Mouse (Mus musculus): ENCODE measurements around the gene Hoxb6.

Hoxb6 gene

DNA sequence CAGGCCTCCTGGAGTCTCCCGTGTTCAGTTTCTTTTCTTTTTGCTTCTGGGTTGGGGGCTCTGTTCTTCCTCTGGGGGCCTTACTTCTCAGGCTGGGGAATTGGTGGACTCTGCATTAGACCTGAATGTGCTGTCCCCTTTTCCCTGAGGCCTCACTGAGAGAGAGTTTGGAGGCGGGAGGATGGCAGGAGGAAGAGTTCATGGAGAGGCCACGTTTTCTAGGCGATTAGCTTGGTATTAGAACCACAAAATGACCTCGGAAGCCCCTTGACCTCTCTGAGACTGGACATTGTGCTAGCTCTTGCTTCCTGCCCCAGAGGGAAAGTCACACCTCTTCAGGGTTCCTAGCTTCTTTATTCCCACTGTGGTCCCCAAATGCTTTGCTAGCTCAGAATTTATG is 31.8 kb downstream of the Hoxb6 start:
- ChIA-PET POLR2A (interaction anchor here in 1 of 4 experiments (0.7 to 1.3 kb wide), 3 partner anchors 10 to 320 kb away, joined by 3 to 4 read pairs (median 3); no protein-coding TSS in a partner anchor), CTCF (interaction anchor here in 3 of 4 experiments (0.5 to 2.0 kb wide), 6 partner anchors 9 to 862 kb away, joined by 3 to 9 read pairs (median 4); no protein-coding TSS in a partner anchor)

DNA sequence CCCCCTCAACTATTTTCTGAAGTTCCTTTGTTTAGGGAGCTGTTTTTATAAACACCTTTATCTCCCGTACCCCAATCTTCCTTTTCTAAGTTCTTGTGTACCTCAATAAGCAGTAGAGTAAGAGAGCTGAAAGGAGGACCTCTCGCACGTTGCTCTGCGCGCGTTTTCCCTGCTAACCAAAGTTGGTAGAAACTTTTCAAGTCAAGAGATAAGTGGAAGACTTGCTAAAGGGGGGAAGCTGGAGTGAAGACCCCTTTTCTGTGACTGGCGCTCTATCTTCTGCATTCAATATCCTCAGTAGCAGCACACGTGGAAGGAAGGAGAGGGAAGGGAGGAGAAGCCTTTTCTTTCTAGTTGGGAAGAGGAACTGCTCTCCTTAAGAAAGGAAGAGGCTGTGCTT is 32.7 kb downstream of the Hoxb6 start:
- ChIA-PET POLR2A (interaction anchor here in 1 of 4 experiments (0.6 to 0.9 kb wide), 3 partner anchors 9 to 111 kb away, joined by 4 to 7 read pairs (median 5); partner anchors contain the start of gene Hoxb5), CTCF (interaction anchor here (0.6 to 2.0 kb wide), 8 partner anchors 10 to 114 kb away, joined by 3 to 7 read pairs (median 5); no protein-coding TSS in a partner anchor)

DNA sequence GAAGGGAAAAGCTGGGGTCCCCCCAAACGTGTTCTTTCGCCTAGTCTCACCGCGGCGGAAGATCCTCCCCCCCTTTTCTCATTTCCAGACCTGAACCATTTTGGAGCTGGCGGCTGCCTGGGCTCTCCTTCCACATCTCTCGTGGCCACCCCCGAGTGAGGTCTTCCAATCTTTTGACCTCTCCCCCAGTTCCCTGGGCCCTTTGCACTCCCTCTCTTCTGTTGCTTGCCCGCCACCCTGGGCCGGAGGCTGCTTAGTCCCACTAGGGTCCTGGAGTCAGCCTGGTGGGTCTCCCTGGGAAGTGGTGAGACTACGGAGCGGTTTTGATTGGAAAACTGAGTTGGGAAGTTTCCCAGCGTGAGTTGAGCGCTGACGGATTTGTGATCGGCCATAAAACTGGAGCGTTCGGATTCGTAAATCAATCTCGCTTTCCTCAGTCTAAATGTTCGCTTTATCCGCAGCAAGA is 33.5 kb downstream of the Hoxb6 start:
- ChIA-PET POLR2A (interaction anchor here in 2 of 4 experiments (0.5 to 1.9 kb wide), 3 partner anchors 11 to 24 kb away, joined by 4 to 6 read pairs (median 5); partner anchors contain the start of gene Hoxb2 (in 1 of the 2)), CTCF (interaction anchor here in 2 of 4 experiments (0.6 to 2.0 kb wide), 2 partner anchors 31 to 47 kb away, joined by 5 to 7 read pairs; no protein-coding TSS in a partner anchor)

DNA sequence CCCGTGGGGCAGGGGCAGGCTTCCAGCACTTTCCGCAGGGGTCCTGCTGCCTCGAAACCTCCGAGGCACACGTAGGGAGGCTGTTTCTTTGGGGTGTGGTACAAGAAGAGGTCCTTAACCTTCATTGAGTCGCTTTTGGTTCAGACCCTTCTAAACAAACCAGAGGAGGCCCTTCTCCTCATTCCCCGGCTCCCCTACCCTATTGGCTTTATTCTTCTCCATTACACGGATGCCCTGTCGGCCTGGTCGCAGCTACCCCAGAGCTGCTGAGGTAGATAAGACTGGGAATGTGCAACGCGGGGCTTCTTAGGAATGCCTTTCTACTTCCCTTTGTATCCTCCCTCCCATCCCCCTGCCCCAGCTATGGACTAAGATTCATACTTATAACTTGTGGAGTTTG is 34.4 kb downstream of the Hoxb6 start:
- POLR2A ChIA-PET: interaction anchor here in 2 of 4 experiments (0.7 to 1.9 kb wide), 5 partner anchors 10 to 47 kb away, joined by 3 to 5 read pairs (median 3); no protein-coding TSS in a partner anchor
- CTCF ChIA-PET: interaction anchor here in 3 of 4 experiments (0.5 to 1.4 kb wide), 7 partner anchors 18 to 64 kb away, joined by 3 to 6 read pairs (median 3); partner anchors contain the start of gene Hoxb5 (in 1 of the 3)

DNA sequence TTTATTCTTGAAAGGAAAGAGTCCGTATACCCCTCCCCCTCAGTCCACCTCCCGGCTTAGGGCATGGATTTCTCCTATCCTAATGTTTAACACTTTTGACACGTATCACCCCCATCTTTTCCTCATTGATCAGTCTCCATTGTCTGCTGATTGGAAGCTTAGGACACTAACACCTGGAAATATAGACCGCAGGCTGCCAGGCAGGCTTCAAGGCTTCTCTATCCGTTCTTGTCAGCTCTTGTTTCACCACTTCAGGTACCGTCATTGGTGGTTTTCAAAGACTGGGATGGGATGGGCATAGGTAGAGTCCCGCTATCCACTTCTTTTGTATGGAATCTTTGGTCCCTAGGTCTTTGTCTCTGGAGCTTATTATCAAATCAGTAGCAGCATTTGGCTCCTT is 34.8 kb downstream of the Hoxb6 start:
- POLR2A ChIA-PET: interaction anchor here in 2 of 4 experiments (0.7 to 1.9 kb wide), 5 partner anchors 11 to 47 kb away, joined by 3 to 5 read pairs (median 3); no protein-coding TSS in a partner anchor
- CTCF ChIA-PET: interaction anchor here in 3 of 4 experiments (0.5 to 1.4 kb wide), 5 partner anchors 17 to 65 kb away, joined by 3 to 4 read pairs (median 3); no protein-coding TSS in a partner anchor

DNA sequence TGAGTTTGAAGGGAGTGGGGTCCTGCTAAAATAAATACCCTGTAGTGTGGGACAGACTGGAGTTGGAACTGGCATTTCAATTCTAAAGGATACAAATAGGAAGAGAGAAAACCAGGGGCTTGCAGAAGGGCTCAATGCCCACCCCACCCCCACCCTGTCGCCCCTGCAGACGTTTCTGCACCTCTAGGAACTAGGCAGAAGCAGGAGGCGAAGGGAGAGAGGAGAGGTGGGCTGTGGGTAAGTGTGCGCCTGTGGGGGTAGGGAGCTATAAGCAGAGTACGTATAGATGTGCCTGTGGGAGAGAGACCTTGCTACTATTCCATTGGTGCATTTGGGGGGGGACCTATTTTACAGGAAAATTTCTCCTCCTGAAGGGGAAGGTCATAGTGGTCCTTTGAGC is 35.5 kb downstream of the Hoxb6 start:
- ChIA-PET POLR2A (no interaction called here), CTCF (interaction anchor here in 1 of 4 experiments (1.4 kb wide), 1 partner anchor 25 kb away, joined by 3 read pairs; no protein-coding TSS in a partner anchor)

DNA sequence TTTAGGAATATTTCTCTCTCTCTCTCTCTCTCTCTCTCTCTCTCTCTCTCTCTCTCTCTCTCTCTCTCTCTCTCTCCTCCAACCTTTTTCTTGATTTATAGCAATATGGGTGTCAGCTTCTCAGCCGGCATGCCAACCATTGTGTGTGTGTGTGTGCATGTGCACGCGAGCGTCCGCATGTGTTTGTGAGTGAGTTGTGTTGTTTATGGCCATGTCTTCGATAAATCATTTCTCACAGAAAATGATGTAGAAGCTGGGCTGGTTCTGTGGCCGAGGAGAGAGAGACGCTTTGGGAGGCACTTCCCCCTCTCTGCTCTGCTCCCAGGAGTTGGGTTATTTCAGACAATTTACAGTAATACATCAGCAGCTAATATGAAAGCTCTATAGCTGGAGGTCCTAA is 36.3 kb downstream of the Hoxb6 start:
- CTCF ChIA-PET: interaction anchor here in 1 of 4 experiments (1.1 kb wide), 1 partner anchor 50 kb away, joined by 3 read pairs; no protein-coding TSS in a partner anchor
- POLR2A ChIA-PET: interaction anchor here in 2 of 4 experiments (0.7 to 0.8 kb wide), 2 partner anchors 13 to 25 kb away, joined by 3 read pairs; no protein-coding TSS in a partner anchor

DNA sequence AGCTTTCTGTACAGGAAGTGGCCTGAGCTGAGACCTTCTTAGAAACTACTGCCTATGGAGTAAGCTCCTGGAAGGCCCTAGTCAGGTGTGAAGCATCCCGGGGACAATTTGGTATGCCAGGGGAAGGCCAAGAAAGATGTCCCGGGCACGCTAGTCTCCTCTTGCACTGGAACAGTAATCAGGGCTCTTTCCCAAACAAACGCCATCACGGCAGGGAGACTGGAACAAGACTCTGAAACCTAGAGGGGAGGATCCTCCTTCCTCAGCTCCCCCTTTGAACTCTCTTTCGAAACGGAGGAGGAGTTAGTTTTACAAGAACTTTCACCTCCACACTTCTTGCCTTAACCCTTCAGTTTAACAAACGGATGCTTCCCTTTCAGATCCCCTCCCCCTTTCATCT is 39.8 kb downstream of the Hoxb6 start:
- CTCF ChIA-PET: interaction anchor here in 2 of 4 experiments (0.6 to 1.1 kb wide), 6 partner anchors 10 to 260 kb away, joined by 3 to 4 read pairs (median 3); partner anchors contain the start of gene Hoxb2 (in 1 of the 2)
- POLR2A ChIA-PET: interaction anchor here in 2 of 4 experiments (0.8 to 2.5 kb wide), 6 partner anchors 9 to 18 kb away, joined by 3 to 12 read pairs (median 4); partner anchors contain the start of gene Hoxb4 (in 1 of the 2)

DNA sequence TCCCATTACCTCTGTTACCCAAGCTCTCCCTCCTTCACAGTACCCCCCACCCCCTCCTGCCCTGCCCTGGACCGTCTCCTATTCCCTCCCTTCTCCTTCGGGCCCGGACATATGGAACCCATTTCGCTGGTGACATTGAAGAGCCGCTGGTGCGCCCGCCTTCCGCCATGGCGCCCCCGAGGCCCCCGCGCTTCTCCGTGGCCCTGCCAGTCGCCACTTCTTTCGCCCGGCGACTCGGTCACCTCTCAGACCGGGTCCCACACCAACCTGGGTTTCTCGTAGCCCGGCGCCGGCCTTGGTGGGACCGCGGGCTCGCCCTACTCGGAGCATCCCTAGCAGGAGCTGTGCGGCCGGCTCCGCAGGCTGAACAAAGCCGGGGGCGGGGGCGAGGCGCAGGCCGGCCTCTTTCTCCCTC is 40.3 kb downstream of the Hoxb6 start:
- ChIA-PET CTCF (interaction anchor here in 3 of 4 experiments (0.7 to 1.6 kb wide), 7 partner anchors 9 to 259 kb away, joined by 3 to 6 read pairs (median 3); partner anchors contain the start of gene Hoxb5 (in 1 of the 3)), POLR2A (interaction anchor here in 2 of 4 experiments (0.8 to 2.5 kb wide), 6 partner anchors 8 to 28 kb away, joined by 3 to 12 read pairs (median 3); partner anchors contain the start of gene Hoxb4 (in 1 of the 2))

DNA sequence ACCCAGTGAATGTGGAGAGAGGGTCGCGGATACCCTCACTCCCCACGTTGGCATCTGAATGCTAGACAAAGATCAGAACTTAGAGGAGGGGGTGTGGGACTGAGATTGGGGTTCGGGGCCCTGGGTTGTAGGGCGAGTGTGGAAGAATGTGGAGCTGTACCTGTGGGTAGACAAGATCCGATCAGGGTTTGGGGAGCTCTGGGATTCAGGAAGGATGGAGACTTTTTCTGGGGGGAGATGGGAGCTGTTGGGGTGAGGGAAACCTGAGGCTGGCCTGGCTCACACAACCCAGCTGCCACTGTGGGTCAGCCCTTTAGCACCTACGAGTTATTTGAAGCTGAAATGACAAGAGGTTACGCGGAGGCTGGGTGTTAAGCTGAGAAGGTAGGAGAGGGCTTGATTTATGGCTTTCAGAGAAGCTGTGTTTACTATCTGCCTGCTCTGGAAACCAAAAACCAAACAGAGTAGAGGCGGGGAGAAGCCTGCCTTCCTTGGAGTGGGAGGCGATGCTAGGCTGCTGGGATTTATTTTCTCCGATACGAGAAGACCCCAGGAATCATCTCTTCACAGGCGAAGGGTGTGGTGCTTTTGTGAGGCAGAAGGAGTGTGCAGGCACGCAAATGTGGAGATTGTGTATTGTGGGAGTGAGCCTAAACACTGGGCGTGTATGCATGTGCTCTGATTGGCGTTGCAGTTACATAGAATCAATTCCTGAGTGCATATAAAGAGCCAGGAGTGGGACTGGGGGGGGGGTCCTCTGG is 41.1 kb downstream of the Hoxb6 start:
- ChIA-PET POLR2A (interaction anchor here in 3 of 4 experiments (0.6 to 2.5 kb wide), 8 partner anchors 8 to 1156 kb away, joined by 3 to 12 read pairs (median 3); no protein-coding TSS in a partner anchor), CTCF (interaction anchor here in 2 of 4 experiments (0.9 to 1.6 kb wide), 7 partner anchors 8 to 74 kb away, joined by 3 to 6 read pairs (median 3); partner anchors contain the start of gene Hoxb5 (in 1 of the 2))

DNA sequence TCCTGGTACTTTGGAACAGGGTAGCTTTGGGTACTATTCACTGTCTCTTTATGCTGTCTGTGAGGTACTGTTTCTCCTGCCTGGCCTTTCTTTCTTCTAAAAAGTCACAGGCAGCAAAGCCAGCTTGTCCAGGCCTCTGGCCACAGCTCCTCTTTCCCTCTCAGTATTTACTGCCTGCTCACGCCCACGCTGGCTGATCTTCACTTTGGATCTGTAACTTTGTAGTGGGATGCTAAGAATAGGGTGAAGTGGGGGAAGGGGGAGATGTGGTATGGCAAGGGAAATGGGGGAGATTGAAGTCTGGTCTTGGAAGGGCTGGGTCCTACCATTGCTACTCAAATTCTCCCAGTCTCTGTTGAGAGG is 41.7 kb downstream of the Hoxb6 start:
- CTCF ChIA-PET: interaction anchor here in 3 of 4 experiments (0.5 to 1.6 kb wide), 6 partner anchors 10 to 100 kb away, joined by 3 to 6 read pairs (median 3); partner anchors contain the start of gene Hoxb5 (in 1 of the 3)
- POLR2A ChIA-PET: interaction anchor here in 2 of 4 experiments (0.6 to 1.7 kb wide), 5 partner anchors 8 to 1156 kb away, joined by 3 to 7 read pairs (median 3); no protein-coding TSS in a partner anchor

DNA sequence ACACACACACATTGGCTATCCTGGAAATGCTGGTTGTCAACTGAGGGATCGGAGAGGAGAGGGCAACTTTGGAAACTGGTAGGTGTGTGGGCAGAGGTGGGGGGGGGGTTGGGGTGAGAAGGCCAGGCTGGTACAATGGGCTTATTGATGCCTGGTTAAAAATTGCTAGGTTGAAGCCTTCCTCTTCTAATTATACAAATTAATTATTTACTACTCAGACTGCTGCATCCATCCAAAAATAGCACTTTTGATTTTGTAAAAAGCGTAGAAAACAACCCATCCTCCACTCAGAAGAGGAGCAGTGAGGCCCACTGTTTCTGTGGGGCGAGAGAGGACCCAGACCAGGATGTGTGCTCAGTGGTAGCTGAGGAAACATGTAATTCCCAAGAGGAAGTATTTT is 42.7 kb downstream of the Hoxb6 start:
- CTCF ChIA-PET: interaction anchor here in 1 of 4 experiments (0.7 kb wide), 1 partner anchor 9 kb away, joined by 3 read pairs; no protein-coding TSS in a partner anchor

DNA sequence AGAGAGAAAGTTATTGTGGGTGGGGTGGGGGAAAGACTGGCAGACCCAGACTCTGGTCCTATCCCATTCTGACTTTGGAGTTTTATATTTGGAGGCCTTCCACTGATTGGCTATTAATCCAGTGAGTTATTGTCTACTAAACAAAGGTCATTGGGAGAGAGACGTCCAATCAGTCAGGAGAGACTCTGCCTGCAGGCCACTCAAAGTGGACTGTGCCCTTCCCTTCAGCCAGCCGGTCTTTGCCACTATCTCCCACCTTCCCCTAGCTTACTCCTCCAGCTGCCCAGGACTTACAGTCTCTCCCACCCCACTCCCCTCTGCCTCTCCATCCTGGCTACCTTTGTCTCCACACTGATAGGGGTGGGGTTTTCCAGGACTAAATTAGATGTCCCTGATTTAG is 44.3 kb downstream of the Hoxb6 start:
- CTCF ChIA-PET: interaction anchor here in 1 of 4 experiments (1.0 to 1.3 kb wide), 2 partner anchors 52 to 58 kb away, joined by 3 read pairs; no protein-coding TSS in a partner anchor
- POLR2A ChIA-PET: interaction anchor here in 1 of 4 experiments (1.7 to 2.2 kb wide), 2 partner anchors 11 to 34 kb away, joined by 4 to 8 read pairs; partner anchors contain the start of gene Hoxb5

More for the DNA sequence above, 42.7 kb downstream of the Hoxb6 start:
- POLR2A ChIA-PET: interaction anchor here in 1 of 4 experiments (0.5 kb wide), 1 partner anchor 144 kb away, joined by 3 read pairs; no protein-coding TSS in a partner anchor

DNA sequence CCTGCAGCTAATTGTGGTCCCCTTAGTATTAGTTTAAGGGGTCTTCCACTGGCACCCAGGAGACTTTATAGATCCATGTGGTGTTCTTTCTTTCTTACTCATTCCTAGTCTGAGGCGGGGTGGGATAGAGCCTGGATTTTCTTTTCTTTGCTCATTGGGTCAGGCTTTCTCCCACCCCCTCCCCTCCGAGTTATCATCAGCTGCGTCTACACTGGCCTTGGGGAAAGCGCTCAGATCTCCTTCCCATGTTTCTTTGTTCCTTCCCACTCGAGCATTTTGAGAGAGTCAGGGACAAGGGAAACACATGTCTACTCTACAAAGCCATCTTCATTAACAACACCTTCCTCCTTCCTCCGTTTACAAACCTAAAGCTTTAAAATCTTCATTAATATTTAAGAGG is 44.8 kb downstream of the Hoxb6 start:
- CTCF ChIA-PET: interaction anchor here in 3 of 4 experiments (0.6 to 1.3 kb wide), 5 partner anchors 33 to 765 kb away, joined by 3 to 5 read pairs (median 4); no protein-coding TSS in a partner anchor
- POLR2A ChIA-PET: interaction anchor here in 1 of 4 experiments (0.6 to 2.2 kb wide), 3 partner anchors 11 to 34 kb away, joined by 4 to 8 read pairs (median 4); partner anchors contain the start of gene Hoxb5

DNA sequence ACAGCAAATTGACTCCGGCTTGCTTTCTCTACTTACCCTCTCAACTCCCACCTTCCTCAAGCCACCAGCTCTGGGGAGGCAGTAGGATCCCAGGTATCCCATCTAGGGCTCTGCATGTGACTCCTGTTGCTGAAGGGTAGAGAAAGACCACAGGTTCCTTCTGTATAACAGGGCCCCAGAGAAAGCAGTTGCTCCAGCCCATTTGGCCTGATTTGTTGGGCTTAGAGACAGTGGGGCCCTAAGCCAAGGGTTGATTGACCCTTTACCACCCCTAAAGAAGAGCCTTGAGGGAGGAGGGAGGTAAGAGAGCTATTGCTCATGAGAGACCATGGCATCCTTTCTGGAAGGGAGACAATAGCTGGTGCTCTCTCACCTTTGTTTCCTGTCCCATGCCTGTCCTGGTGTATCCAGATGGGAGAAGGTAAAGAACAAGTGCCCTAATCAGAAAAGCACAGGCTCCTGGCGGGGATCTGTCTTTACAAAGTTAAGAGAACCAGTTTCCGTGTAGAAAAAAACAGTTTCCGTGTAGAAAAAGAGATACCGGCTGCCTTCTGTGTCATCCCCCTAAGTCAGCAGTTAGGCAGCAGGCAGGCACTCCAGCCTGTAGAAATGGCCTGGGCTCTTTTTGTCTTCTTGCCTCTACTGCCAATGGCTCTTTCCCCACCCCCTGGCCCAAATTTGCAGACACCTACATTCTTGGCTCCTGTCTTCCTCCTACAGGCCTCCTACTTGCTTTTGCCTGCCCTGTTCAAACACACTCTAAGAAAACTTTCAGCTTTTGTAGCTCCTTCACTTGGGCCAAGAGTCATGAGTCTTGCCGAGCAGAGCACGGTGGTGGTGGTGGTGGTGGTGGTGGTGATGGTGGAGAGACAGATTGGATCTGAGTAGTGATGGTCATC is 46.9 kb downstream of the Hoxb6 start:
- POLR2A ChIA-PET: interaction anchor here in 1 of 4 experiments (1.1 to 2.2 kb wide), 3 partner anchors 9 to 36 kb away, joined by 3 to 8 read pairs (median 5); partner anchors contain the start of gene Hoxb5

DNA sequence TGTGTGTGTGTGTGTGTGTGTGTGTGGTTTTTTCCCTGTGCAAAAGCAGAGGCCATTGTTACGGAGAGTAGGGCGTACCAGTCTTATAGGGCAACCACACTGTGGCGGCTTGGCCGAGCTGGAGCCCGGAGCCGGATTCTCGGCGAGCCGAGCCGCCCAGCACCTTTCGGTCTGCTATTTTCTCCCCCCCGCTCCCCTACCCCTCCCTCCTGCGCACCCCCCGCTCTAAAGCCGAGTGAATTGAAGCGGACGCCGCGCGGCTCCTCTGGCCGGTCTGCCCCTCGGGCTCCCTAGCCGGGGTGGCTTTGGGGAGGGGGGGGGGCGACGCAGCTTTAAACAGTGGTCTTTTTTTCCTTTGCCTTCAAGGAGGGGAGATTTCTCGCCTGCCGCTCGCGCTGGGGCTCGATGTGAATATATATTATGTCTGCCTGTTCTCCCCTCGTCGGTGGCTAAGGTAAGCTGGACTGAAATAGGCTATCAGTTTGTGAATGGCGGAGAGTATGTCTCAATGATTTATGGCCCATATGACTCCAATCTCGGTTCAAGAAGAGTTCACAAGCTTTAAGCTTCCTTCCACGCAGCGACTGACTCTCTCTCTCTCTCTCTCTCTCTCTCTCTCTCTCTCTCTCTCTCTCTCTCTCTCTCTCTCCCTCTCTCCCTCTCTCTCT is 48.6 kb downstream of the Hoxb6 start:
- POLR2A ChIA-PET: interaction anchor here (0.7 to 2.7 kb wide), 11 partner anchors 8 to 961 kb away, joined by 3 to 12 read pairs (median 3); no protein-coding TSS in a partner anchor
- CTCF ChIA-PET: interaction anchor here (0.5 to 1.8 kb wide), 11 partner anchors 8 to 575 kb away, joined by 3 to 4 read pairs (median 3); partner anchors contain the start of genes Hoxb2 (in 1 of the 4) and Hoxb5 (in 1 of the 4)

More for the DNA sequence above, 46.9 kb downstream of the Hoxb6 start:
- CTCF ChIA-PET: interaction anchor here (0.6 to 1.2 kb wide), 6 partner anchors 15 to 559 kb away, joined by 3 to 4 read pairs (median 3); no protein-coding TSS in a partner anchor

All from embryonic stem cell, embryonic (primary cell).